Mouse (Mus musculus) C2C12 (cell line): Measurements from ENCODE around the gene Atrnl1. TPM values are rescaled to one million over a fixed set of nuclear protein-coding genes. Genes with fewer than 3 reads are reported as not detected.
A peak's percentile ranks its signal among the peaks of the same experiment; 100 is the strongest.

ENCODE experiments used
- H3K27me3 ChIP-seq: one replicate; pipeline ENCODE4 v1.6.1; 2011; ENCODE audit not compliant: control insufficient read depth, insufficient read depth, insufficient read length
- H3K36me3 ChIP-seq: one replicate; pipeline ENCODE4 v1.6.1; 2011; ENCODE audit not compliant: control insufficient read depth, insufficient read depth
- H3K4me3 ChIP-seq: one replicate; pipeline ENCODE4 v1.5.1; 2011; ENCODE audit warnings: mild to moderate bottlenecking, control low read depth; ENCODE audit not compliant: poor library complexity, insufficient read depth, severe bottlenecking
- H3K79me2 ChIP-seq: one replicate; pipeline ENCODE4 v1.6.1; 2011; ENCODE audit not compliant: control insufficient read depth, insufficient read depth
- H3K79me3 ChIP-seq: one replicate; pipeline ENCODE4 v1.6.1; 2011; ENCODE audit warnings: low read depth, control low read depth
- H3ac ChIP-seq: one replicate; pipeline ENCODE3; 2011; ENCODE audit warnings: low read depth; ENCODE audit not compliant: control insufficient read depth, insufficient read length
- CEBPB ChIP-seq: IDR thresholded peaks from one replicate; pipeline ENCODE4 v1.6.1; 2011; ENCODE audit warnings: low read depth, mild to moderate bottlenecking, control low read depth, moderate library complexity
- CTCF ChIP-seq: IDR thresholded peaks from one replicate; pipeline ENCODE4 v1.5.1; 2011; ENCODE audit not compliant: control insufficient read depth, insufficient read depth, insufficient read length
- FOSL1 ChIP-seq: IDR thresholded peaks from one replicate; pipeline ENCODE4 v1.8.0; 2011; ENCODE audit warnings: mild to moderate bottlenecking, low read length; ENCODE audit not compliant: poor library complexity, insufficient read depth, severe bottlenecking
- MAX ChIP-seq: IDR thresholded peaks from one replicate; pipeline ENCODE4 v1.6.1; 2011; ENCODE audit warnings: mild to moderate bottlenecking, control low read depth
- MYOD1 ChIP-seq: IDR thresholded peaks from one replicate; pipeline ENCODE4 v1.6.1; 2011; ENCODE audit warnings: low read depth; ENCODE audit not compliant: control insufficient read depth, insufficient read length
- MYOG ChIP-seq: IDR thresholded peaks from one replicate; pipeline ENCODE4 v1.6.1; 2011; ENCODE audit not compliant: control insufficient read depth, insufficient read length; ENCODE audit errors: extremely low read depth
- USF1 ChIP-seq: IDR thresholded peaks from one replicate; pipeline ENCODE4 v1.6.1; 2011; ENCODE audit warnings: low read depth, mild to moderate bottlenecking, control low read depth, moderate library complexity
- polyA plus RNA-seq: library from polyadenylated mRNA; unstranded; fragments of >200 nt; fragmentation: generic; extraction: Trizol; gene quantifications from one replicate; pipeline ENCODE4 v1.2.1, GENCODE M21; 2012; ENCODE audit warnings: missing spikeins

Atrnl1 gene
- polyA plus RNA-seq, 1 experiment = 3.3 TPM

DNA sequence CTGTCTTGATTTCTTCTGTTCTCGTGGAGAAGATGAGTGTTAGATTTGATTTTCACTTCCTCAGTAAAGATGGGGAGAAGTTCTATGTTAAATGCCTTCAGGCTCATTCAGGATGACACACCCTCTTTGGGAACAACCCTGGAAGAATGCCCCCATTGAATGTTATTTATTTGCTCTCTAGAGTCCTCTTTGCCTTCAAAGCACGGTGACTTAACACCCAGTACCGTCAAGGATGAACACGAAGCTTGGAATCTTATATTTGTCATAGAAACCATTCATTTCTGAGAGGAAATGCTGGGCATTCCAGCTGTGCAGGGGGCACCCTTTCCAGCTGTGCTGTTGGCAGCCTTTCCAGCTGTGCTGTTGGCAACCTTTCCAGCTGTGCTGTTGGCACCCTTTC is 212.6 kb downstream of the Atrnl1 start:
- H3K79me3 ChIP-seq = no peaks in the 10 kb centered on the region
- H3K4me3 ChIP-seq = no peak overlapping the region
- no peaks in the 10 kb centered on the region for H3K79me2 ChIP-seq
- TF ChIP-seq USF1 (no peak), MYOD1 (peak; percentile 77), MYOG (no peak), FOSL1 (no peak)
- H3ac ChIP-seq = no peak overlapping the region
- no peaks in the 10 kb centered on the region for H3K27me3 ChIP-seq
- no peaks in the 10 kb centered on the region for H3K36me3 ChIP-seq

DNA sequence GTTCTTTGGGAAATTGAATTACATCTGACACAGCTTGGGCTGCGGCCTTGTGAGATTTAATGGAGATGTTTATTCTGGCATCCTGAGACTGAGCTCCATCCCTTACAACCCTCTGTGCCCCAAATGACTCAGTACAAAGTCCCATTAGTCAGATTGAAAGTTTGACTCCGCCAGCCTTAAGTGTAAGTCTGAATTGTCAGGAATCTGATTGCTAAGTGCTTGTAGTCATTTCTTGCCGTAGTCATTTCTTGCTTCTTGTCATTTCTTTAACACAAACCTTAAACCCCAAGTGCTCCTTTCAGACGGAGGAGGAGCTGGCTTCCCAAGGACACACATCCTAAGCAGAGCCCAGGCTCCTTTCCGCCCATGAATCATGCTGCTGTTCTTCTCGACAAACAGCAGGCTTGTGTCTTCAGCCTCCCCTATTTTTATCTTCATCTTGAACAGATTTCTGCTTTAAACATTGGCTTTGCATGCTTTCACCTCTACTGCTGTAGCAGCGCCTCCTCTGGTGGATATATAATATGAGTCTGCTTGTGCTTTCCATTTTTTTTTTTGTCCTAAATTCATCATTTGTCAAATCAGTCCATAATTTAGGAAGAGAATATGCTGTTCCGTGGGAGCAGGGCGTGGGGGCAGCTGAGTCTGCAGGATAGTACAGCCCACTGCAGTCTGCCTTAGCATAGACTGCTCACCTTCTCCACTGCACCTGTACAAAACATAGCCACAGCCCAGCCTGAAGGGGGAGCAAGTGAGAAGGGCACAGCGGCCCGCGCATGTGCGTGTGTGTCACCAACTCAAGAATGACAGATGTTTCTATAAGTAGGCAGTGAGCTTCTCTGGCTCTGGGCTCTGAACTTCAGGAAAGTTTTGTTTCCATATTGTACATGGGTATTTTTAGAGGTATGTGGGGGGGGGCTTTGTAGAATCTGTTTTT is 214.7 kb downstream of the Atrnl1 start:
- Histone ChIP-seq H3K27me3 (no peaks in the 10 kb centered on the region), H3K79me3 (no peaks in the 10 kb centered on the region), H3K4me3 (no peak overlapping the region), H3K79me2 (no peaks in the 10 kb centered on the region), H3K36me3 (no peaks in the 10 kb centered on the region), H3ac (no peak overlapping the region)
- no peak for TF ChIP-seq CTCF
- TF ChIP-seq CEBPB = no peak
- TF ChIP-seq MAX = no peak
- TF ChIP-seq MYOD1 = no peak
- TF ChIP-seq FOSL1 = no peak
- TF ChIP-seq MYOG = no peak
- no peak for TF ChIP-seq USF1

DNA sequence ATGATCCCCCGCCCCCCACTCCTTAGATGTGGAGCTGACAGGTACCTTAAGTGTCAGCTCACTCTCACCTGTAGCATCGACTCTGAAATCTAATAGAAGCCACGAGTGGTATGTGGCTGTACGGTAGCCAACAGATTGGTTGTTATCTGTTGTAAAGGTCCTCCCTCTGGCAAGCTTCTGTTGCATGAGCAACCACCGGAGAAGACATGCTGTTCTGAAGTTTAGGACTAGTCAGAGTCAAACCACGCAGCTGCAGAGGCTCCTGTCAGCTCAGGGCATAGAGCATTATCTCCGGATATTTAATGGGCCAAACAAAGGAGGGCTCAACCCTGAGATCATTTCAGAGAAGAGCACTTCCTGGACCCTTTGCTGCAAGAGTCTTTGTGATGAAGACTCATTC is 222.2 kb downstream of the Atrnl1 start:
- H3K27me3 ChIP-seq = no peaks in the 10 kb centered on the region
- no peaks in the 10 kb centered on the region for H3K79me2 ChIP-seq
- H3K4me3 ChIP-seq = no peak overlapping the region
- H3K36me3 ChIP-seq = no peaks in the 10 kb centered on the region
- TF ChIP-seq FOSL1 (no peak), MYOD1 (no peak), MAX (no peak), CTCF (no peak)
- no peaks in the 10 kb centered on the region for H3K79me3 ChIP-seq
- H3ac ChIP-seq = no peak overlapping the region

DNA sequence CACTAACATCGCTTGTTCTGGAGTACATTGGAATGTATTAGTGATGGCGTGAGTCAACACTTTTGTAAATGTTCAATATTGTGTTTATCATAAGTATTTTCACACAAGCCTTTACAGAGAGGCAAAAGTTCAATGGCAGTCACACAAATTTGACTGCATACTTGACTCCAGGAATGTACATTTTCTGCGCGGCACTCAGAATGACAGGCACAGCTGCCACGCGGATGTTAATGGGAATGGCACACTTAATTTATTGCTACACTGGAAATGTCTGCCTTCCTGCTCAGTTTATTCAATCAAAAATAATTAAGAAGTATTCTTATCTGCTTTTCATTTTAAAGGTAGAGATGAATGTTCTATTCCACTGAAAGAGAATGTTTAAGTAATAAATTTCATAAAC is 227.0 kb downstream of the Atrnl1 start:
- no peak for TF ChIP-seq FOSL1
- no peak for TF ChIP-seq CTCF
- no peak for TF ChIP-seq USF1
- peak; percentile 63 for TF ChIP-seq MYOD1
- H3ac ChIP-seq = no peak overlapping the region
- no peak overlapping the region for H3K4me3 ChIP-seq
- no peaks in the 10 kb centered on the region for H3K27me3 ChIP-seq
- H3K79me2 ChIP-seq = no peaks in the 10 kb centered on the region
- no peaks in the 10 kb centered on the region for H3K79me3 ChIP-seq
- H3K36me3 ChIP-seq = no peaks in the 10 kb centered on the region

DNA sequence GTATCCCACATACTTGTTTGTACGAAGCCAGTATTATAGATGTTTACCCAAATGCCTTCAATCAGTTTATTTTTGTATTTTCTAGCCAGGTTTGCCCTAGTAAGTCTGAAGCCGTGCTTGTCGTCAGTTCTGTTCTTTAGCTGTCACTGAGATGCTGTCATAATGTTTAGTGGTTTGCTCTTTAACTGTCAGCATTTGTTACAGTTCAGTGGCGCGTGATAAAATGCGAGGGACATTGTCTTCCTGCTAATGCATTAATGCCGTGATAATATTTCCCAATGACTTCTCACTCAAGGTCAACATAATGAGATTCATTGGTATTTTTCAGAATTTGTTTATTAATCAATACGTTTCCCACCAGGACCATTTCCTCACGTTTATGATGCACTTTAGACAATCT is 227.7 kb downstream of the Atrnl1 start:
- Histone ChIP-seq H3K4me3 (no peak overlapping the region), H3K79me2 (no peaks in the 10 kb centered on the region), H3K79me3 (no peaks in the 10 kb centered on the region), H3K36me3 (no peaks in the 10 kb centered on the region), H3K27me3 (no peaks in the 10 kb centered on the region), H3ac (no peak overlapping the region)
- no peak for TF ChIP-seq MAX
- TF ChIP-seq MYOD1 = no peak
- no peak for TF ChIP-seq CEBPB
- TF ChIP-seq CTCF = no peak
- no peak for TF ChIP-seq FOSL1
- no peak for TF ChIP-seq USF1
- TF ChIP-seq MYOG = no peak

DNA sequence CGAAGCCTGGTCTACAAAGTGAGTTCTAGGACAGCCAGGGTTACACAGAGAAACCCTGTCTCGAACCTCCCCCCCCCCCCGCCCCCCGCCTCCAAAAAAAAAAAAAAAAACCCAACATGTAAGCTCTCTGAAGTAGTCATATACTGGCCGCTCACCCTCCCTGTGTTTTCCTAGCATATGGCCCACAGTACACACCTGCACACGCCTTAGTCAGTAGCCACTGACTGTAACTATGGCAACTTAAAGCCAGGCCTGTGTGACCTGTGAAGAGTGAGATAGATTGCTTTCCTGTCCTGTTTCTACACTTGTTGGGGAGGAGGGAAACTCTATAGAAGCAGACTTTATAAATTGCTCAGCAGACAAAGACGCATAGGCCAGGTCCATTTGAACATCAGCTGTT is 239.1 kb downstream of the Atrnl1 start:
- TF ChIP-seq FOSL1 (no peak), MYOG (no peak), CEBPB (no peak), MAX (no peak), CTCF (no peak), USF1 (no peak), MYOD1 (no peak)
- no peaks in the 10 kb centered on the region for H3K79me3 ChIP-seq
- no peaks in the 10 kb centered on the region for H3K79me2 ChIP-seq
- no peaks in the 10 kb centered on the region for H3K36me3 ChIP-seq
- no peaks in the 10 kb centered on the region for H3K27me3 ChIP-seq
- H3ac ChIP-seq = no peak overlapping the region
- no peak overlapping the region for H3K4me3 ChIP-seq
